Mouse (Mus musculus) hindbrain, embryonic 16.5 days (tissue): Measurements from ENCODE around the gene Hspa8. TPM values are rescaled to one million over a fixed set of nuclear protein-coding genes. Genes with fewer than 3 reads are reported as not detected.
A peak's percentile ranks its signal among the peaks of the same experiment; 100 is the strongest.
"Not testable (repeated sequence)": the region's sequence is repeated elsewhere in the genome, so short reads cannot be mapped to it uniquely, and the experiment has no call there.

Experiments used
- ATAC-seq: fragments of 200-750 bp; cut with Nextera tagmentation; 2 replicates; pipeline ENCODE4 v1.8.0; 2017; ENCODE audit warnings: moderate TSS enrichment, moderate library complexity
- H3K27ac ChIP-seq: fragments of 300-500 bp; sonication (generic); 2 replicates; pipeline ENCODE4 v1.5.1; 2014; ENCODE audit warnings: low read depth, mild to moderate bottlenecking, control low read depth, low read length, moderate library complexity
- H3K27me3 ChIP-seq: fragments of 300-500 bp; sonication (generic); replicated peaks from 2 replicates; pipeline ENCODE4 v1.6.1; 2014; ENCODE audit warnings: low read length; ENCODE audit not compliant: control insufficient read depth, insufficient read depth
- H3K36me3 ChIP-seq: fragments of 300-500 bp; sonication (generic); 2 replicates; pipeline ENCODE4 v1.6.1; 2014; ENCODE audit warnings: mild to moderate bottlenecking, low read length, moderate library complexity, mixed read lengths; ENCODE audit not compliant: control insufficient read depth, insufficient read depth
- H3K4me1 ChIP-seq: fragments of 300-500 bp; sonication (generic); 2 replicates; pipeline ENCODE4 v1.6.1; 2014; ENCODE audit warnings: low read depth, low read length; ENCODE audit not compliant: control insufficient read depth, insufficient read depth
- H3K4me2 ChIP-seq: fragments of 300-500 bp; sonication (generic); 2 replicates; pipeline ENCODE4 v1.6.1; 2014; ENCODE audit warnings: mild to moderate bottlenecking, low read length, control low read depth, moderate library complexity
- H3K4me3 ChIP-seq: fragments of 300-500 bp; sonication (generic); 2 replicates; pipeline ENCODE4 v1.5.1; 2014; ENCODE audit warnings: mild to moderate bottlenecking, low read length, control low read depth, moderate library complexity
- H3K9ac ChIP-seq: fragments of 300-500 bp; sonication (generic); 2 replicates; pipeline ENCODE4 v1.6.1; 2014; ENCODE audit warnings: low read depth, mild to moderate bottlenecking, control low read depth, low read length, moderate library complexity
- H3K9me3 ChIP-seq: fragments of 300-500 bp; sonication (generic); 2 replicates; pipeline ENCODE4 v1.6.1; 2014; ENCODE audit warnings: mild to moderate bottlenecking, low read length, moderate library complexity; ENCODE audit not compliant: control insufficient read depth
- WGBS: fragments of 180-500 bp; shearing (Covaris S2); extraction: QIAGEN DNeasy Blood & Tissue Kit; methylation state at CpG from one replicate; pipeline ENCODE4 v1.1.7; 2014; 5-methylcytosine and 5-hydroxymethylcytosine counted together
- polyA plus RNA-seq: library from polyadenylated mRNA; unstranded; fragments of >200 nt; fragmentation: Nextera tagmentation; extraction: Ambion mirVana; gene quantifications from 2 replicates; pipeline ENCODE4 v1.2.1, GENCODE M21; 2015

Gene Hspa8
- polyA plus RNA-seq, 1 experiment from 2014 or later: 3,309 TPM

GRCm38 (mm10) chr9:40781726-40782581 lies 18.8 kb upstream of the Hspa8 start:
- H3K36me3 ChIP-seq: no peaks in the 10 kb centered on the region
- H3K27ac ChIP-seq: no peak overlapping the region
- ATAC-seq: no peak
- no peaks in the 10 kb centered on the region for H3K27me3 ChIP-seq
- H3K4me3 ChIP-seq: no peak overlapping the region
- H3K9me3 ChIP-seq: no peaks in the 10 kb centered on the region
- 36% methylated on average over 26 of the region's 26 CpGs for WGBS
- peaks cover 17% of the 10 kb centered on the region for H3K4me1 ChIP-seq
- H3K4me2 ChIP-seq: 0 out of 2 replicates have a peak overlapping the region, but pooled peaks have one; percentile 21
- no peak overlapping the region for H3K9ac ChIP-seq

- 13% methylated on average over 13 of the region's 13 CpGs for WGBS
- Histone ChIP-seq H3K27me3 (no peaks in the 10 kb centered on the region), H3K9ac (peak overlapping the region; percentile 48; the same call in 1 of the 2 replicates), H3K9me3 (no peaks in the 10 kb centered on the region), H3K4me1 (peaks cover 17% of the 10 kb centered on the region), H3K27ac (peak overlapping the region; percentile 64), H3K4me3 (no peak overlapping the region), H3K4me2 (no peak overlapping the region; the same call in 1 of the 2 replicates), H3K36me3 (no peaks in the 10 kb centered on the region)
- ATAC-seq: no peak
Measured at GRCm38 (mm10) chr9:40783641-40784373, 17.0 kb upstream of the Hspa8 start.

GRCm38 (mm10) chr9:40784374-40784967 lies 16.3 kb upstream of the Hspa8 start:
- peak overlapping the region; percentile 48 for H3K9ac ChIP-seq

GRCm38 (mm10) chr9:40785452-40785851 lies 15.3 kb upstream of the Hspa8 start:
- Histone ChIP-seq H3K27ac (0 out of 2 replicates have a peak overlapping the region, but pooled peaks have one; percentile 18), H3K4me1 (peaks cover 17% of the 10 kb centered on the region), H3K4me2 (no peak overlapping the region), H3K9me3 (no peaks in the 10 kb centered on the region), H3K4me3 (no peak overlapping the region), H3K36me3 (no peaks in the 10 kb centered on the region), H3K9ac (no peak overlapping the region), H3K27me3 (no peaks in the 10 kb centered on the region)
- no peak for ATAC-seq
- WGBS: 51% methylated on average over 6 of the region's 6 CpGs

More at GRCm38 (mm10) chr9:40784374-40784967, 16.3 kb upstream of the Hspa8 start:
- H3K9me3 ChIP-seq: no peaks in the 10 kb centered on the region
- peak overlapping the region; percentile 23 for H3K4me2 ChIP-seq
- peaks cover 17% of the 10 kb centered on the region for H3K4me1 ChIP-seq
- H3K4me3 ChIP-seq: no peak overlapping the region
- WGBS: 10% methylated on average over 9 of the region's 9 CpGs
- ATAC-seq: peak; percentile 59
- H3K27me3 ChIP-seq: no peaks in the 10 kb centered on the region
- H3K27ac ChIP-seq: peak overlapping the region; percentile 46
- no peaks in the 10 kb centered on the region for H3K36me3 ChIP-seq

GRCm38 (mm10) chr9:40786820-40787219 lies 14.0 kb upstream of the Hspa8 start:
- not testable (repeated sequence) for ATAC-seq, H3K9ac ChIP-seq, H3K36me3 ChIP-seq, H3K27me3 ChIP-seq, H3K4me3 ChIP-seq, H3K9me3 ChIP-seq, H3K4me2 ChIP-seq, H3K27ac ChIP-seq
- WGBS: 98% methylated on average over 6 of the region's 6 CpGs
- H3K4me1 ChIP-seq: peaks cover 17% of the 10 kb centered on the region

GRCm38 (mm10) chr9:40791864-40792633 lies 8.7 kb upstream of the Hspa8 start:
- 65% methylated on average over 6 of the region's 6 CpGs for WGBS
- Histone ChIP-seq H3K9me3 (no peaks in the 10 kb centered on the region), H3K4me3 (no peak overlapping the region)

GRCm38 (mm10) chr9:40793581-40793980 lies 7.2 kb upstream of the Hspa8 start:
- no peak for ATAC-seq
- WGBS: 93% methylated on average over 5 of the region's 5 CpGs
- Histone ChIP-seq H3K4me1 (no peaks in the 10 kb centered on the region), H3K36me3 (no peaks in the 10 kb centered on the region), H3K9me3 (no peaks in the 10 kb centered on the region), H3K4me3 (no peak overlapping the region), H3K27ac (no peak overlapping the region), H3K4me2 (no peak overlapping the region), H3K27me3 (no peaks in the 10 kb centered on the region), H3K9ac (no peak overlapping the region)

More at GRCm38 (mm10) chr9:40791864-40792633, 8.7 kb upstream of the Hspa8 start:
- no peak overlapping the region for H3K9ac ChIP-seq
- H3K27ac ChIP-seq: no peak overlapping the region
- H3K27me3 ChIP-seq: no peaks in the 10 kb centered on the region
- no peak overlapping the region for H3K4me2 ChIP-seq
- H3K4me1 ChIP-seq: no peaks in the 10 kb centered on the region
- no peak for ATAC-seq
- no peaks in the 10 kb centered on the region for H3K36me3 ChIP-seq

GRCm38 (mm10) chr9:40794251-40794650 lies 6.5 kb upstream of the Hspa8 start:
- no peak for ATAC-seq
- no peak overlapping the region for H3K4me2 ChIP-seq

More at GRCm38 (mm10) chr9:40794251-40794650, 6.5 kb upstream of the Hspa8 start:
- H3K9me3 ChIP-seq: no peaks in the 10 kb centered on the region
- H3K4me1 ChIP-seq: peaks cover 2% of the 10 kb centered on the region; the same call in 1 of the 2 replicates
- H3K36me3 ChIP-seq: no peaks in the 10 kb centered on the region
- no peak overlapping the region for H3K9ac ChIP-seq
- no peaks in the 10 kb centered on the region for H3K27me3 ChIP-seq
- WGBS: 15% methylated on average over 5 of the region's 5 CpGs
- no peak overlapping the region for H3K4me3 ChIP-seq
- no peak overlapping the region for H3K27ac ChIP-seq
